Mouse (Mus musculus) megakaryocyte, embryonic 14.5 days (primary cell): ENCODE measurements at regions not wholly inside any gene's neighbourhood (a gene's known extent, or its start where the extent isn't known, plus 50 kb on each side); places are given as distances from the start of the nearest gene placed in this dataset.

Source experiments
- FLI1 ChIP-seq: IDR thresholded peaks from 2 replicates; pipeline ENCODE4 v1.6.1; 2012; ENCODE audit warnings: low read length, inconsistent platforms, mixed read lengths
- GATA1 ChIP-seq: IDR thresholded peaks from 3 replicates; pipeline ENCODE4 v1.6.1; 2012; ENCODE audit warnings: mixed read lengths, low read length, inconsistent platforms, borderline replicate concordance

- TF ChIP-seq GATA1, result no peak
- no peak for TF ChIP-seq FLI1
Observed at GRCm38 (mm10) chr13:44383322-44383721, 346.0 kb upstream of the Jarid2 start.
